Mouse (Mus musculus): ENCODE measurements around the gene Gm11937.

Gene Gm11937

GRCm38 (mm10) chr11:99581564-99581963 is 28.4 kb downstream of the Gm11937 start:
- no peak for DNase-seq (ENCODE audit: low spot score in 2 of 2)

- no peak for DNase-seq (ENCODE audit: low spot score in 2 of 2)
These were observed 28.9 kb downstream of the Gm11937 start for GRCm38 (mm10) chr11:99581051-99581450.

GRCm38 (mm10) chr11:99580636-99581035 is 29.4 kb downstream of the Gm11937 start, which contains the start of gene Krtap1-5:
TSS of gene Krtap1-5 (minus strand) at chr11:99581016.
- DNase-seq (ENCODE audit: low spot score in 2 of 2): no peak

GRCm38 (mm10) chr11:99574106-99574505 is 35.9 kb downstream of the Gm11937 start:
- peak; percentile 14 to 19 for DNase-seq (ENCODE audit: low spot score in 2 of 2)

- no peak for DNase-seq (ENCODE audit: low spot score in 2 of 2)
These were observed 36.8 kb downstream of the Gm11937 start for GRCm38 (mm10) chr11:99573164-99573563.

- no peak for DNase-seq (ENCODE audit: low spot score in 2 of 2)
These were observed 43.5 kb downstream of the Gm11937 start, which contains the start of gene Krtap3-1 for GRCm38 (mm10) chr11:99566530-99566929. TSS of gene Krtap3-1 (minus strand) at chr11:99566630.

GRCm38 (mm10) chr11:99562580-99562979 is 47.4 kb downstream of the Gm11937 start:
- DNase-seq (ENCODE audit: low spot score in 2 of 2): no peak
